Mouse (Mus musculus) retina, embryonic 14.5 days (tissue): ENCODE data around the gene Ptprj.
"Not testable (repeated sequence)": the region's sequence is repeated elsewhere in the genome, so short reads cannot be mapped to it uniquely, and the experiment has no call there.

Experiments used
- DNase-seq: peaks from one replicate; pipeline ENCODE4 v3.0.0-alpha.2; 2015; ENCODE audit warnings: low spot score

The Ptprj gene

DNA sequence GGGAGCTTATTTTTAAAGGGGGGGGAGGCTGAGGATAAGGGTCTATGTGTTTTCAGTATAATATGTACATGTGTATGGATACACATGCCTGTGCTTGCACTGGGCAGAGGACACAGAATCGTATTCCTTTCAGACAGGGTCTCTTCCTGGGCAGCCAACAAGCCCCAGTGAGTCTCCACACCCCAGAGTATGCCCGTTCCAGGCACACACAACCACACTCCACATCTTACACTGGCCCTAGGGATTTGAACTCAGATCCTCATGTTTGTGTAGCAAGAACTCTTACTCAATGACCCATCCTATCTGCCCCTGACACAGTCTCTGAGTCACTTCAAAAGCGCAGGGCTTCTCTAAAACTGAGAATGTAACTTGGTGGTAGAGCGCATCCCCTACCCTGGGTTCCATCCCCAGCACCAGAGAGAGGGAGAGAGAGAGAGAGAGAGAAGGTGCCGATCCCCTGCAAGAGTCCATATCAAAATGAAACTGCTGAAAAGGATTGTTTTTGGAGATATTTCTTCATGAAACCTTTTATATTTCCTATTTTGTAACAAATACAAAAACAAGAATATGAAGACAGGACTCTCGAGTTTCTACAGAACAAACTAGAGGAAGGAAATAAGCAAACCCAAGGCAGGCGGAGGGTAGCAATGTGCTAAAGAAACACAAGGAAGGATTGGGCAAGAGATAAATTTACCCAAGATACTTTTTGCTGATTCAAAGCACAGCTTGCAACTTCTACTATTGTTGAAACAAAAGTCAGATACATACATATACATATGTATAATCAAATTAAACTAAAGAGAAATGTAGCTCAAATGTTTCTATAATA is 2.8 kb downstream of the Ptprj start:
- DNase-seq = no peak

DNA sequence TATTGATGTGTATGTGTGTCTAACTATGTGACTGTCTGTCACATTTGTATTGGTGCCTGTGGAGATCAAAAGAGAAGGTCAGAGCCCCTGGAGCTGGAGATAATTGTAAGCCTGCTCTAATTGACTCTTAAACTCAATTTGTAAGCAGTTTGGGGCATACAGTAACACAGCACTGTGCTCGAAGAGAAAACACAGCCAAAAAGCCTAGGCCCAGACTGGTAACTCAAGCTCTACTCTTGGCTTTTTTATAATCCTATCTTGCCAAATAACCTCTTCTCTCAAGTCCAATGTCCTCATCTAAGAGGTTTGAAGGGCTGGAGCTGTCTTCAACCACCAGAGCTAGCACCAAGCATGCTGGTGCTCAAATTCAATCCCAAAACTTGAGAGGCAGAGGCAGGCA is 3.5 kb downstream of the Ptprj start:
- DNase-seq = no peak

DNA sequence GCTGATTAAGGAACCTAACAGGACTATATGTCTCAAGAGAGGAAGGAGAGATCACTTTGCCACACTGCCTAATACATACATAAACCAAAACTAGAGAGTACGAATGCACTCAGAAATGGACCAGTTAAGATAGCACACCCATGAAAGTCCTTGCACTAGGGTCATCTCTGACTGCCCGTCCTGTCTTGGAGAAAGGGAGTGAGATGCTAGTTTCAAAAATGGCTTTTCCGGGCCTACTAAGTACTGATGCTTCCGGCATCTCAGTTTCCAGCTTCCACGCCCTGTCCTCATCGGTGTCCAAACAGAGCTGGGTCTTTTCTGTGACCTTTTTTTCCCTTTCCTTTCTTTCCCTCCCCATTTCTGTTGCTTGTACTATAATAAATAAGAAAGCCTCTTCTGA is 4.0 kb downstream of the Ptprj start:
- no peak for DNase-seq

DNA sequence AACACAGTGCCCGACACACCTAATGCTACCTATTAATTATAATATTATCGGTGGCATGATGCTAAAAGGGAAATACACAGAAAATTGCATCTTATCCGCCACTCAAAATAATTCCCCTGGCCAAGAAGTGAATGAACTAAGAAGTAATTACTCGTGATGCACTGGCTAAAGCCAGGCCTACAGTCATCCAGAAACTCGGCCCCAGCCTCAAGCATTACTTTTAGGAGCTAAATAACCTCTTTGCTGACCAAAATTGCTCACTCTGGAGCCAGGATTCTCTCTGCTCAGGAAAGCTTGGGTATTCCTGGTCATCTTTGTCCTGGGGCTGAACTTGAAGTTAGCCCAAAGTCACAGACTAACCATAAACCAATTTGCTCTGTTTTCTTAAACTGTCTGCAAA is 4.7 kb downstream of the Ptprj start:
- no peak for DNase-seq

DNA sequence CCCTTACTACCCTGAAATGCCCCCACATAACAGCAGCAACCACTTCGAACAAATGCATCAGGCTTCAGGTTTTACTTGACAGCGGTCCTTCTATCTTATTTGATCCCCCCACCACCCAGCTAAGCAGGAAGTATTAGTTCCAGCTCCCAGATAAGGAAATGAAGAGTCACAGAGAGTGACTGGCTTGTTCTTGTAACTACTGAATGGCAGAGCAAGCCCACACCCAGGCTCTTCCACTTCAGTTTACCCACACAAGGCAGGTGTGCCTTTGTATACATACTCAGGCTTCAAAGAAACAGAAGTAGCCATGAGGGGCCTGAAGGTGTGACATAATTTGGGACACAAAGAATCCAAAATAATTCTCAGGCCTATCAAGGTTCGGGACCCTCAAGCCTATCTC is 5.3 kb downstream of the Ptprj start:
- DNase-seq = no peak

DNA sequence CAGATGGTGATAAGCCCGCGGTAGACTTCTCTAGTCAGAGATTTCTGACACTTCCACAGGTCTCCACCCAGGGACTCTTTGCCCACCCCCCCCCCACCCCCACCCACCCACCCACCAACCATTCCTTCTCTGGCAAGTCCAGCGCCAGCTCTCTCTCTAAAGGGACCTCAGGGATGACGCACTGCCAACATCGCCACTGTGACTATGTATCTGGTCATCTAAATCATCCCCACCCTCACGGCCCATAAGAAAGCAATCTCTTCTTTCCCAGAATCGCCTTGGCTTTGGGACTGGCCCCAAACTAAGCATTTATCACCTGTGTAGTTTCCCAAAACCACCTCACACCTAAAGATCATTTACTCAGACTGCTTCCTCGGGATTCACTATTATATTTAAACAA is 5.9 kb downstream of the Ptprj start:
- DNase-seq = no peak

DNA sequence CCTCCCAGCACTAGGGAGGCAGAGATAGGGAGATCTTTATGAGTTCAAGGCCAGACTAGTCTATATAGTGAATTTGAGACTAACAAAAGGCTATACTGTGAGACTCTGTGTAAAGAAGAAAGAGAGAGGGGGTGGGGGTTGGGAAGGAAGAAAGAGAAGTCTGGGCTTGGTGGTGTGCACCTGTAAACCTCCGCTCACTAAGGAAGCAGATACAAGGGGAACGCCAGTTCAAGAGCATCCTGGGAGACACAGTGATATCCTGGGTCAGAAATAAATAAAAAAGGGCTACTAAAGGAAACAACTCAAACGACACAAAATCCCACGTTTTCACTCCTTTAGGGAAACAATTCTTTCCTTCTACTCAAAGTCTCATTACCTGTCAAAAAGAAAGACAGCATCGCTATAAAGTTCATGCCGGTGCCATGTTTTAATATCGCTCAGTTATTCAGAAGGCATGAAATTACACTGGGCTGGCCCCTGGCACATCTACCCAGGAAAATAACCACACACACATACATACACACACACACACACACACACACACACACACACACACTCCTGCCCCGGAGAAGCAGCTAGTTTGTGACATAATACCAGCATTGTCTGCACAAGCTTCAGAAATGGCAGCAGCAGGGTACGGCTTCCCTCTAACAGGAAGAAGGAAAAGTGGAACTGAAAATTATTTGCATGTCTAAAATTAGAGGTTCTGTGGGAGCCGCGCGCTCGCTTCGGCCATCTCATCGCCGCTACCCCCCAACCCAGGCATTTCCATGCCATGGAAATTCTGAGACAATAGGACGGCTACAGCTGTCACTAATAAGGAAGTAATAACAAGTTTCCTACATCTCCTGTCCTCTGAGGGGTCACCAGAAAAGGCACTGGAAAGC is 6.6 kb downstream of the Ptprj start:
- DNase-seq = no peak

DNA sequence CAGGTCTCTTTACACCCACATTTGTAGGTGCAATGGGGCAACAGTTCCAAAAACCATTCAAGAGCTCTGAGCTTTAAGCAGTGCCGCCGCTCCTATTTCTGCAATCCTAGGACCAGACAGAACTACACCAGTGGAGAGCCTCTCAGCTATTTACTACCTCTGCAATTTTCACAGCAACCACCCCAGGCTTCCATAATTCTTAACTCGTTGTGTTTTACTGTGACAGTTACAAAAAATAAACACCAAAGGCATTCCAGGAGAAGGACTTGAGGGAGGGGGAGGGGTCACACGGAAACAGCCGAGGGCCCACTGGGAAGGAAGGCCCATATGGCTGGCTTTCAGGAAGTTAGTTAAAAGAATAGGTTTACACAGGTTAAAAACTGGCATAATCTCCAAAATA is 8.3 kb downstream of the Ptprj start:
- DNase-seq = no peak

DNA sequence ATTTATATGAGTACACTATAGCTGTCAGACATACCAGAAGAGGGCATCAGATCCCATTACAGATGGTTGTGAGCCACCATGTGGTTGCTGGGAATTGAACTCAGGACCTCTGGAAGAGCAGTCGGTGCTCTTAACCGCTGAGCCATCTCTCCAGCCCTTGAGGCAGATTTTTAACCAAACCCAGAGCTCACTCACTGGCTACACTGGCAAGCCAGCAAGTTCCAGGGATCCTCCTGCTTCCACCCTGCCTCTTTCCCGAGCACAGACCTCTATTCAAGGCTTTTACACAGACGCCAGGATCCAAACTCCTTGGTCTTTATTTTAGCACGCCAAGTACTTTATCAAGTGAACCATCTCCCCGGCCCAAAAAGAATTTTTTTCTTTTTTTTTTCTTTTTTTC is 9.0 kb downstream of the Ptprj start:
- not testable (repeated sequence) for DNase-seq

DNA sequence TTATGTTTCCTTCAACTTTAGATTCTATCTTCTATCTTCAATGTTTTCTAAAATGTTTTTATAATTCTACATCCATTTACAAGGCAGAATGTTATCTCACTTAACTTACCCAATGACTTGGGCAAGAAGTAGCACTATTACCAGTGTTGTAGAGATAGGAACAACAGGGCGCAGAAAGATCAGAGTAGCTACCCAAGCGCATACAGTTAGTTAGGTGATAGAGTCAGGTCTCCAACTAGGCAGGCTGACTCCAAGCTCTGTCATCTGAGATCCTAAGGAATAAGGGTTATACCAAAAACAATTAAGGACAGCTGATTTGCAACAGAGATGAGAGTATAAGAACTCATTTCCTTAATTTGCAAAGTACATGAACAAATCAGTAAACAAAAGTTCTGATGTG is 9.6 kb downstream of the Ptprj start:
- DNase-seq = no peak

DNA sequence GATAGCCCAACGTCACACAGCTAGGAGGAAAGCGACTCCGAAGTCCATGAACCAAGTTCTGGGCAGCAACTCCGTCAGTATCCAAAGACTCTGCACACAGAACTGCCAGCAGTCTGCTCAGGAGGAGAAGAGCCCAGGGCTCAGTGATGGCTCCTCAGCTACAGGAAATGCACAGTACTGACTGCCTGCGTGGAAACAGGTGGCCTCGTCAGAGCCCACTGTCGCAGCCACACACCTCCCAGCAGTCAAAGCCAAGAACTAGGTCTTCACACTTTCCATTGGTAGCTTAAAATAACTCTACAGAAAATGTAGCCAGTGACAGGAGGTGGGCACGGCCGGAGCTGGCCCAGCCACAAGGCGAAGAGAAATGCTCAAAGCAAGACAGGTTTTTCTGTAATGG is 10.2 kb downstream of the Ptprj start:
- DNase-seq = no peak

DNA sequence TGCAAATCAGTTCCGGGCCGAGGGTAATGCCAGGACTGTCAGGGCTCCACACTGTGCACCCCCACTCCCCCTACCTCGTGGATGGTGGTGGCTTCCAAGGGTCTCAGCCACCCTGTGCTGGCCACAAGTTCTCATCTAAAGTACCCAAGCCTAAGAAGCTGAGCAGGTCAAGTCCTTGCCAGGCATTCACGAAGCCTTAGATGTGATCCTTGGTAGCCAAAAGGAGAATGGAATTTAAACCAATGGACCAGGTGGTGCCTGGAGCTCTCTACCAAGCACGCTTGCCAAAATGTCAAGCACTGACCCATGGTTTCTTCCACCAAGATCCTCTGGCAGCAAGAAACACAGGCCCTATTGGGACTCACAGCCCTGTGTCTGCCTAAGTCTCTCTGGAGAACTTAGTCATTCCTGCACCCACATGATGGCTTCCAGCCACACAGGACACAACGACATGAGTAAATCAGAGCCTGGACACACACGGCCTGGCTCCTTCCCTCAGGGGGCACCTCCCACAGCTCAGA is 11.4 kb downstream of the Ptprj start:
- DNase-seq = no peak

DNA sequence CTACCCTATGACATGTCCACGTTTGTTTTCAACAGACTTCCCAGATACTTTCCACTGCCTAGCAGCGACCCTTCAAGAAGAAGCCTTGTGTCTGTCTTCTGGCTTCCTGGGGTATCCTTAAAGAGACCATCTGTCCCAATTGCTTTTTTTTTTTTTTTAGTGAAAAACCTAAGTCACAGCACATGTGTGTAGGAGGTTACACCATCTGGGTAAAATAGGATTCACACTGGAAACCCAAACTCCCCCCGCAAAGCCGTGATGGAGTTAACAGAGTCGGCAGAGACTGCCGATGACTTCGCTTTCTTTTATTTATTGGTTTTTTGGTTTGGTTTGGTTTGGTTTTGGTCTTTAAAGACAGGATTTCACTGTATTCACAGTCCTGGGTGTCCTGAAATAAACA is 12.4 kb downstream of the Ptprj start:
- DNase-seq = no peak

DNA sequence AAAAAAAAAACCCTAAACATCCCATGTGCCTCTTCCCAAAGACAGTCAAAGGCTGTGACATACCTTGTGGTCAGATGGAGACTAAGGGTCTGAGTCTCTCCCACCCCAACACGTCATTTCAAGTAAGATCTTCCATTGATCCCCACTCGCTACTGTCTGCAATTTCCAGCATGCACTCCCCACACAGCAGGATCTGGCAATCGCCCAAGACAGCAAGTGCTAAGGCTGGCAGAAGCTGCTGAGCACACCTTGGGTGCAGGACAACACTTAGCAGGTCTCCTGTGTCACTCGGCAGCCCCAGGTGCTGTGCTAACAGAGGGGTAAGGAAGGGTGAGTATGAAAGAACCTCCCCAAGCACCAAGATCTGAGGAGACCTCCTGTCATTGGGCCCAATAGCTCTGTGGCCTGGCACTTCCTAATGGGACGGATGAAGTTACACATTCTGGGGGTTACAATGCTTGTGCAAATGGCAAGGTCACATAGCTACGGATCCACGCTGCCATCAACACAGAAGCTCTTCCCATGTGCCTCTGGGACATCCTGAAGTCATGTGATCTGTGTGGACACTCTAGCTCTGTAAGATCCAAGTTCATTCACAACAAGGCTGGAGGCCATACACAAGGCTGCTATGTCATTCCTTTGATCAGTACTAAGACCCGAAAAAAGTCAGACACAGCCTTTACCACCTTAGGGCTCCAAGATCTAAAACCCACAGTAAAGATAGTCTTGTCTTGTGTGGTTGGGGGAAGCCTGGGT is 13.5 kb downstream of the Ptprj start:
- DNase-seq = no peak

DNA sequence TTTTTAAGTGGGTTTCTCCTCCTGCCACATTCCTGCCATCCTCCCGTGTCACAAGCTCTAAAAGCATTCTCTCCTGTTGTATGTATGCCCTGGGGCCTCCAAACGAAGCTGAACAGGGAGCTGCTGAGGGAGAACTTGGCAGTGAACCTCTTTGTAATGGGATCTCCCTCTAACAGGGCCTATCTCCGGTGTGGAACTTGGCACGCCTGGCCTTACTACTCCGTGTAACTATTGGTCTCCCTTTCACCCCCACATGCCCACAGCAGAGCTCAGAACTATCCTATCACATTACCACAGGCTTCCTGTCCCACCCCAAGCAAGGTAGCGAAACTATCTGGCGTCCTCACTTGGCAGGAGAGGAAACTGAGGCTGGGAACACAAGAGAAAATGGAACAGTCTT is 14.4 kb downstream of the Ptprj start:
- no peak for DNase-seq

DNA sequence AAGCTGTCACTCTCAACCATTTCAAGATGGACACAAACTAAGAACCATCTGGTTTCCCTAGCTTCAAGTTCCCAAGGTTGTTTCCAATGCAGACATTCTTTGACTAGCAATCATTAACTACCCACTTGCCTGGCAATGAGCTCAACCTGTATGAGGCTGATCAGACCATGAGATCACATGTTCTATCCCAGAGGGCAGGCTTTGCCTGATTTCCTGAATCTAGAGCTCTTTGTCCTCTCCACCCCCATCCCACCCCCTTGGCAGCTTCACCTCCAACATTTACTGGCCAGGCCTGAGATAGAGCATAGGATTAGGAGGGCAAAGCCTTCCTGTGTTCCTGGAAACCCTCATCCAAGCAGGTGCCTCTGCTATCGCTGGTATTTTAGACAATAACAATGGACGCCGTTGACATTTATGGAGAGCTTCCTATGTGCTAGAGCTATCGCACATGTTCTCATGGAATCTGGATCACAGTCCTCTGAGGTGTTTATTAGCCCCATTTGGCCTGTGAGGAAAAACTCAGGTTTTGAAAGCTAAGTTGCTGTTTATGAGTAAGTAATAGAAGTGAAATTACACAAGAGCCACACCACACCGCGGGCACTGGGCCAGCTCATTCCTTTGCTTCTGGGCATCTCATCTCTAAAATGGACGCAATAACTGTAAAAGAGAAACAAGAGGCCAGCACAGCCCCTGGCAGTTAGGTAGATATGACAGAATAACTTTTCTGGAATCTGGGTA is 15.1 kb downstream of the Ptprj start:
- no peak for DNase-seq

DNA sequence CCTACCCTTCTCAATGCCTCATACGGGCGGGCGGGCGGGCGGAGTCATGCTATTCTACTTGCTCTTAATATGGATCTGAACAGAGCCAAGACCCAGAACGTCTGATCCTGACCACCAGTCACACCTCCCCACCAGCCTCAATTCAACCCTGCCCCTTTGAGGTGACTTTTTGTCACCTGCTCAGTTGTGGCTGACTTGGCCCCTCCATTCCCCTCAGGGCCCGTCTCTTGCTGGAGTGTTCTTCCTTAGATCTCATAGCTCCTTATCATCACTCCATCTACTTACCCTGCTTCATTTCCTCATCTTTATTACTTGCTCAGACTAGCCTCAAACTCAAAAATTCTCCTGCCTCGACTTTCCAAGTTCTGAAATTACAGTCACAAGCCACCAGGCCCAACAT is 15.9 kb downstream of the Ptprj start:
- DNase-seq = no peak

DNA sequence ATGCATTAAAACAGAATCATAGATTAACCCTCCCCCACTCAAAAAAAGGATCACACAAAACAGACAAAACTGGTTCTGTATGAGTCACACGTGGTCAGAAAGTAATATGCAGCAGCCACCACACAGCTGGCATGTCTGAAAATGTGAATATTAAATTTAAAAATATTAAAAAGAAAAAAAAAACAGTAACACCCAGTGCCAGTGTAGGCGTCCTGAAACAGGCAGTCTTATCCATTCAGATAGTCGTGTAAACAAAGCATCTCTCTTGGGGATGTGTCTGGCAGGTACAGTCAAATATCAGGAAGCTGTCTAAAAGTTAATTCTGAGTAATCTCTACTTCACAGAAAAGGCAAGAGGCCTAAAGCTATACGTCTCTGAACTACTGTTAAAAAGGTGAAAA is 17.3 kb downstream of the Ptprj start:
- DNase-seq = no peak

DNA sequence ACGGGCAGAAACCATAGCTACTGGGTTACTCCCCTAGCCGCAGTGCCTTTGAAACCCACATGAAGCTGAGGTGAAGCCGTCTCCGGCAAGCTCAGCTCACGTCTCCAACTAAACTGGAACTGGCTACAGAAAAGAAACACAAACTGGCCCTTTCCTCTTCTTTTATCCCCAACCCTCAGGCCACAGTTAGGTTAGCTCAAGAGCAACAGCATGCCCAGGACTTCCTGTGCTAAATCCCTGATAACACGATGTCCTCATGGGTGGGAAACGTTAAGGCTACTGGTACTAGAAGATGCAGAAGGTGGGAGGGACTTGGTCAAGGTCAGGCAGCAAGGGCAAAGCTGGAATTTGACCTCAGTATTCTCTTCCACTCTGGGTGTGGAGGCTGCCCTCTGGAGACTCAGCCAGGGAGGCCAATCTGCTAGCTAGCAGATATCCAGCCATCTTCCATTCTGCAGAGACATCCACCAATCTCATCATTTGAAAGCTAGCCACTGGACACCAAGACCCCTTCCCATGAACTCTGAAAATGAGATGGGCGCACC is 18.2 kb downstream of the Ptprj start:
- no peak for DNase-seq

DNA sequence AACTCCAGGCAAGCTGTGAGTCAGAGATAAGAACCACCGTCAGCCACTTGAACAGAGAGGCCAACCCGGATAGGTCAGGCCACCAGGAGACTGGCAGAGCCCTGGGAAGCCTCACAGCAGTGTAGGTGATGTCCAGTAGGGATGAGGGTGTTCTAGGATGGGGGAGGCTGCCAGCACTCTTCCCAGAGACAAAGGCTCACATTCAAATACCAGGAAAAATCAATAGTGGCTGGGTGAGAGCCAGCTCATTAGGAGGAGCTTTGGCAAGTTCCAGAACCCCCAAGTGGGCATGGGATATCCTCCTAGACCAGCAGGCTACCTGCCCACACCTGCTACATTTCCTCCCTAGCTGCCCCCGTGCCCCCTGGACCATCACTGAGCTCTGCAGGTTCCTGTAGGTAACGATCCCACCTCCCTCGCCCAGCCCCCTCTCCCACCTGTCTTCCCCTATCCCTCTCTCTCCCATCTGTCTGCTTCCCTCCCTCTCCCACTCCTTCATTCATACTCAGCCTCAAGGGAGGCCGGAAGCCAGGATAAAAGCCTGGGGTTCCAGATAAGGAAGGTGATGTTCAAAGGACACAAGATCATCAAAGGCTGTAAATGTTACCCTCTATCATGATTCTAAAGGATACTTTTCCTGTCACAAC is 20.1 kb downstream of the Ptprj start:
- DNase-seq = no peak

DNA sequence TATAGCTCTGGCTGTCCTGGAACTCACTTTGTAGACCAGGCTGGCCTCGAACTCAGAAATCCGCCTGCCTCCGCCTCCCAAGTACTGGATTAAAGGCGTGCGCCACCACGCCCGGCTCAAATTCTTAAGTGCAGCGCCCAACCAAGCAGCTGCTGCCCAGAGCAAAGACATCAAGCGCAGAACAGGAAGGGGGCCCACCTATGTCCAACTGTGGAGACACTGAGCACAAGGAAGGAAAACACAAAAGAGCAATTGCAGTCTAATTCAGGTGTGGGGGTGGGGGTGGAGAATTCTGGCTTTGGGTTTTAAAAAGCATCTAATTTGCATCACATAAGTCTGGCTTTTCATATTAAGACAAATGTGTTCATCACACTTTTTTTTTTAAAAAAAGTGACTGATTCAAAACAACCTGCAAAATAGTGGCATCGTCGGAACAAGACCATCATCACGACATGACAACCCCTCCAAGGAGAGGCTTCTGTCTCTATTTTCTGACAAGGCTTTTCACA is 20.7 kb downstream of the Ptprj start:
- DNase-seq = no peak
